Mouse (Mus musculus): ENCODE results near the gene Cyp2j7.

GRCm38 (mm10) chr4:96236559-96236958, at the start of gene Cyp2j7:
- TF ChIP-seq GATA1 (IDR thresholded peaks at IDR 0.05; ENCODE audit: low read length), result no peak
- TF ChIP-seq TAL1 (IDR thresholded peaks at IDR 0.05; ENCODE audit: low read length), result no peak

Data from erythroblast, embryonic 14.5 days (primary cell).